Mouse (Mus musculus) lung, adult 2 months (tissue): Measurements from ENCODE around the gene Gdf11.

ENCODE experiments used
- CTCF ChIP-seq: fragments of 200-500 bp; IDR thresholded peaks from 2 replicates; pipeline ENCODE4 v1.5.1; 2011; ENCODE audit warnings: mild to moderate bottlenecking, low read length, control low read depth; ENCODE audit not compliant: insufficient read depth
- POLR2A ChIP-seq: fragments of 200-500 bp; IDR thresholded peaks from 2 replicates; pipeline ENCODE4 v1.6.1; 2011; ENCODE audit warnings: low read depth, mild to moderate bottlenecking, control low read depth, low read length, borderline replicate concordance; ENCODE audit errors: extremely low read depth

- TF ChIP-seq CTCF, result no peak
- no peak for TF ChIP-seq POLR2A
Observed at GRCm38 (mm10) chr10:128912268-128912667, 20.8 kb upstream of the Gdf11 start.
